Mouse (Mus musculus) testis, adult 2 months (tissue): ENCODE data around the gene Pglyrp3.

Source experiments
- CTCF ChIP-seq: fragments of 200-500 bp; IDR thresholded peaks from 2 replicates; pipeline ENCODE4 v1.5.1; 2012; ENCODE audit warnings: low read depth, mild to moderate bottlenecking, inconsistent platforms, low read length, moderate library complexity; ENCODE audit not compliant: control insufficient read depth, insufficient read depth, insufficient replicate concordance
- POLR2A ChIP-seq: fragments of 200-500 bp; IDR thresholded peaks from 2 replicates; pipeline ENCODE4 v1.6.1; 2012; ENCODE audit warnings: low read depth, mild to moderate bottlenecking, inconsistent platforms, low read length, moderate library complexity; ENCODE audit not compliant: control insufficient read depth

- TF ChIP-seq POLR2A (no peak), CTCF (no peak)
Measured at GRCm38 (mm10) chr3:92014283-92014682, at the start of gene Pglyrp3.
